Mouse (Mus musculus) CH12.LX (cell line): ENCODE data around the gene Clip3. TPM values are rescaled to one million over a fixed set of nuclear protein-coding genes. Genes with fewer than 3 reads are reported as not detected.

Source experiments
- DNase-seq: peaks from one replicate; pipeline ENCODE4 v3.0.0-alpha.2; 2013; ENCODE audit errors: extremely low read depth
- H3K27ac ChIP-seq: 2 replicates; pipeline ENCODE4 v1.5.1; 2012; ENCODE audit warnings: low read depth, mild to moderate bottlenecking, control low read depth, moderate library complexity; ENCODE audit not compliant: insufficient read depth
- H3K27me3 ChIP-seq: replicated peaks from 2 replicates; pipeline ENCODE3; 2012; ENCODE audit warnings: inconsistent platforms
- H3K36me3 ChIP-seq, 2 experiments: replicated peaks in 1 of 2; 2 replicates each; pipeline versions ENCODE3 to v1.6.1; 2012; ENCODE audit warnings: inconsistent platforms in 1 of 2, low read length in 1 of 2, mild to moderate bottlenecking in 1 of 2, mixed read lengths in 1 of 2, moderate library complexity in 1 of 2; ENCODE audit not compliant: control insufficient read depth in 1 of 2, insufficient read depth in 1 of 2
- H3K4me1 ChIP-seq, 2 experiments: 2 replicates each; pipeline ENCODE4 v1.6.1; 2012; ENCODE audit warnings: inconsistent platforms in 1 of 2, moderate library complexity in 1 of 2; ENCODE audit not compliant: insufficient read depth in 2 of 2, control insufficient read depth in 1 of 2
- H3K4me2 ChIP-seq: 2 replicates; pipeline ENCODE4 v1.6.1; 2012; ENCODE audit warnings: low read depth, mild to moderate bottlenecking, control low read depth; ENCODE audit not compliant: poor library complexity, insufficient read depth, severe bottlenecking
- H3K4me3 ChIP-seq, 3 experiments: fragments of 150-350 bp in 1 of 3; sonication (generic) in 1 of 3; replicated peaks in 1 of 3; 2 replicates each; pipeline versions ENCODE3 to v1.5.1; 2011 to 2012; ENCODE audit warnings: low read depth in 2 of 3, low read length in 2 of 3, mild to moderate bottlenecking in 2 of 3, moderate library complexity in 2 of 3, control low read depth in 1 of 3, improper control_type of control experiment in 1 of 3, inconsistent platforms in 1 of 3, mixed read lengths in 1 of 3; ENCODE audit not compliant: poor library complexity in 1 of 3
- H3K79me2 ChIP-seq: replicated peaks from 2 replicates; pipeline ENCODE4 v1.6.1; 2012; ENCODE audit warnings: mild to moderate bottlenecking, moderate library complexity; ENCODE audit not compliant: control insufficient read depth, poor library complexity, insufficient read depth, severe bottlenecking; ENCODE audit errors: extremely low read depth
- H3K9ac ChIP-seq: 2 replicates; pipeline ENCODE4 v1.6.1; 2012; ENCODE audit warnings: low read depth, mild to moderate bottlenecking, control low read depth, moderate library complexity; ENCODE audit not compliant: insufficient read depth
- H3K9me3 ChIP-seq: replicated peaks from 2 replicates; pipeline ENCODE3; 2012; ENCODE audit warnings: low read length, inconsistent platforms, mixed read lengths
- BHLHE40 ChIP-seq: IDR thresholded peaks from 2 replicates; pipeline ENCODE4 v1.6.1; 2011; ENCODE audit warnings: mild to moderate bottlenecking, low read depth, low read length, improper control_type of control experiment
- CHD2 ChIP-seq: IDR thresholded peaks from 2 replicates; pipeline ENCODE4 v1.6.1; 2011; ENCODE audit warnings: low read length, improper control_type of control experiment
- CTCF ChIP-seq, 2 experiments: IDR thresholded peaks in 1 of 2; conservative IDR thresholded peaks in 1 of 2; 2 replicates each; pipeline ENCODE4 v1.5.1; 2011 to 2012; ENCODE audit warnings: low read depth in 2 of 2, low read length in 2 of 2, improper control_type of control experiment in 1 of 2, inconsistent platforms in 1 of 2, mild to moderate bottlenecking in 1 of 2, moderate library complexity in 1 of 2
- E2F4 ChIP-seq: IDR thresholded peaks from 2 replicates; pipeline ENCODE4 v1.6.1; 2011; ENCODE audit warnings: low read depth, low read length, improper control_type of control experiment; ENCODE audit not compliant: insufficient replicate concordance
- ELF1 ChIP-seq: IDR thresholded peaks from 2 replicates; pipeline ENCODE4 v1.6.1; 2014; ENCODE audit warnings: low read depth, mild to moderate bottlenecking, inconsistent platforms, low read length, improper control_type of control experiment
- EP300 ChIP-seq: IDR thresholded peaks from 2 replicates; pipeline ENCODE4 v1.6.1; 2011; ENCODE audit warnings: low read length, improper control_type of control experiment
- HCFC1 ChIP-seq: IDR thresholded peaks from 2 replicates; pipeline ENCODE4 v1.6.1; 2012; ENCODE audit warnings: low read depth, mild to moderate bottlenecking, inconsistent platforms, low read length, improper control_type of control experiment
- JUN ChIP-seq: IDR thresholded peaks from 2 replicates; pipeline ENCODE4 v1.6.1; 2011; ENCODE audit warnings: low read depth, mild to moderate bottlenecking, low read length, improper control_type of control experiment, moderate library complexity; ENCODE audit not compliant: insufficient read depth
- MAFK ChIP-seq: IDR thresholded peaks from 2 replicates; pipeline ENCODE4 v1.6.1; 2011; ENCODE audit warnings: low read length, improper control_type of control experiment; ENCODE audit not compliant: insufficient replicate concordance
- MAZ ChIP-seq: IDR thresholded peaks from 2 replicates; pipeline ENCODE4 v1.6.1; 2012; ENCODE audit warnings: low read depth, mild to moderate bottlenecking, inconsistent platforms, low read length, improper control_type of control experiment, moderate library complexity
- MXI1 ChIP-seq: IDR thresholded peaks from 2 replicates; pipeline ENCODE4 v1.6.1; 2011; ENCODE audit warnings: mild to moderate bottlenecking, low read depth, low read length, improper control_type of control experiment
- MYC ChIP-seq: IDR thresholded peaks from 2 replicates; pipeline ENCODE4 v1.6.1; 2011; ENCODE audit warnings: low read depth, mild to moderate bottlenecking, improper control_type of control experiment, low read length
- POLR2AphosphoS2 ChIP-seq: IDR thresholded peaks from 2 replicates; pipeline ENCODE4 v1.6.1; 2011; ENCODE audit warnings: low read depth, low read length, improper control_type of control experiment
- RAD21 ChIP-seq: IDR thresholded peaks from 2 replicates; pipeline ENCODE4 v1.6.1; 2011; ENCODE audit warnings: low read depth, mild to moderate bottlenecking, low read length, improper control_type of control experiment, moderate library complexity
- USF1 ChIP-seq: IDR thresholded peaks from 2 replicates; pipeline ENCODE4 v1.6.1; 2014; ENCODE audit warnings: low read depth, mild to moderate bottlenecking, inconsistent platforms, low read length, improper control_type of control experiment
- ZC3H11A ChIP-seq: IDR thresholded peaks from 2 replicates; pipeline ENCODE4 v1.6.1; 2012; ENCODE audit warnings: low read depth, mild to moderate bottlenecking, inconsistent platforms, low read length, improper control_type of control experiment
- ZMIZ1 ChIP-seq: IDR thresholded peaks from 2 replicates; pipeline ENCODE4 v1.6.1; 2012; ENCODE audit warnings: low read depth, mild to moderate bottlenecking, inconsistent platforms, low read length, improper control_type of control experiment
- dilution Hi-C: fragments of 300-500 bp; cut with MboI; formaldehyde crosslinking; loops from 2 replicates; pipeline ENCODE4 v1.14.3; 2020; ENCODE audit warnings: low sequenced_read_pairs; ENCODE audit not compliant: extremely low pct_unique_long_range_greater_than_20kb, extremely low pct_ligation_motif_present
- in situ Hi-C: fragments of 300-500 bp; cut with MboI; formaldehyde crosslinking; loops from 3 replicates; pipeline ENCODE4 v1.14.3; 2019; ENCODE audit warnings: low sequenced_read_pairs, low pct_ligation_motif_present, low pct_unique_long_range_greater_than_20kb, mixed read lengths
- polyA plus RNA-seq: library from polyadenylated mRNA; unstranded; fragments of >175 nt; gene quantifications from 2 replicates; pipeline ENCODE4 v1.2.1, GENCODE M21; 2012; ENCODE audit warnings: low read depth; ENCODE audit not compliant: insufficient read length
- total RNA-seq, 2 experiments: library from RNA; depleted of rRNA; stranded (reverse); fragments of 300-350 nt in 1 of 2; fragments of >200 nt in 1 of 2; gene quantifications; 2 replicates each; pipeline ENCODE4 v1.2.3; 2012 to 2014

Gene Clip3
- total and polyA plus RNA-seq, 3 experiments: not detected

- in situ Hi-C loops: no loop called here
- H3K9me3 ChIP-seq: no peaks in the 10 kb centered on the region
- H3K4me2 ChIP-seq: no peak overlapping the region
- no peak overlapping the region for H3K9ac ChIP-seq
- TF ChIP-seq HCFC1 (no peak), RAD21 (peak; percentile 4)
- TF ChIP-seq, all 38 proteins: peak for 1
- H3K4me1 ChIP-seq: peaks cover 0 to 3% of the 10 kb centered on the region in 2 experiments; a peak in 1 of 4 replicates
- H3K27ac ChIP-seq: no peak overlapping the region
- H3K79me2 ChIP-seq: no peaks in the 10 kb centered on the region
- no peak overlapping the region for H3K4me3 ChIP-seq
- H3K27me3 ChIP-seq: peaks cover 85% of the 10 kb centered on the region
- dilution Hi-C loops: no loop called here
- no peak for DNase-seq
- no peaks in the 10 kb centered on the region for H3K36me3 ChIP-seq
Measured at GRCm38 (mm10) chr7:30289714-30290399, 1.7 kb upstream of the Clip3 start.

GRCm38 (mm10) chr7:30293795-30294194, 2.3 kb downstream of the Clip3 start:
- Histone ChIP-seq H3K27ac (no peak overlapping the region), H3K9me3 (no peaks in the 10 kb centered on the region), H3K4me2 (no peak overlapping the region), H3K4me1 (peaks cover 2 to 7% of the 10 kb centered on the region in 2 experiments; a peak in 2 of 4 replicates), H3K36me3 (no peaks in the 10 kb centered on the region), H3K27me3 (peaks cover 76% of the 10 kb centered on the region), H3K4me3 (no peak overlapping the region), H3K79me2 (no peaks in the 10 kb centered on the region)
- no peak for DNase-seq
- dilution Hi-C loops: no loop called here
- TF ChIP-seq MAZ: no peak
- no peak for TF ChIP-seq MXI1
- no peak for TF ChIP-seq ZMIZ1
- no peak for TF ChIP-seq USF1
- TF ChIP-seq E2F4: no peak
- TF ChIP-seq POLR2AphosphoS2: no peak
- TF ChIP-seq ZC3H11A: no peak
- TF ChIP-seq CHD2: no peak
- no peak for TF ChIP-seq RAD21
- TF ChIP-seq CTCF (conservative IDR thresholded peaks at IDR 0.05 in 1 of 2, IDR thresholded peaks at IDR 0.05 in 1 of 2; ENCODE audit: low read depth in 2 of 2, low read length in 2 of 2): no peak
- TF ChIP-seq, all 38 proteins: peak for 0
- in situ Hi-C loops: no loop called here
- H3K9ac ChIP-seq: no peak overlapping the region

- no peaks in the 10 kb centered on the region for H3K36me3 ChIP-seq
- no peak for DNase-seq
- in situ Hi-C loops: no loop called here
- dilution Hi-C loops: no loop called here
- no peak for TF ChIP-seq ELF1
- TF ChIP-seq BHLHE40: no peak
- TF ChIP-seq JUN: no peak
- TF ChIP-seq MAFK: no peak
- TF ChIP-seq EP300: no peak
- no peak for TF ChIP-seq MYC
- TF ChIP-seq, all 38 proteins: peak for 0
- no peaks in the 10 kb centered on the region for H3K79me2 ChIP-seq
- H3K4me2 ChIP-seq: no peak overlapping the region
- no peak overlapping the region for H3K27ac ChIP-seq
- H3K9me3 ChIP-seq: no peaks in the 10 kb centered on the region
- no peak overlapping the region for H3K4me3 ChIP-seq
- no peak overlapping the region for H3K9ac ChIP-seq
- H3K4me1 ChIP-seq: peaks cover 2 to 7% of the 10 kb centered on the region in 2 experiments; a peak in 2 of 4 replicates
- peaks cover 71% of the 10 kb centered on the region for H3K27me3 ChIP-seq
Measured at GRCm38 (mm10) chr7:30294296-30294695, 2.8 kb downstream of the Clip3 start.
